Mouse (Mus musculus) brown adipose tissue, adult 24 weeks (tissue): ENCODE measurements around the gene Srp14. TPM values are rescaled to one million over a fixed set of nuclear protein-coding genes. Genes with fewer than 3 reads are reported as not detected.

Experiments
- H3K27ac ChIP-seq: fragments of 200-500 bp; replicated peaks from 2 replicates; pipeline ENCODE4 v1.5.1; 2012; ENCODE audit warnings: low read depth, mild to moderate bottlenecking, low read length
- H3K4me1 ChIP-seq: fragments of 200-500 bp; 2 replicates; pipeline ENCODE4 v1.6.1; 2012; ENCODE audit warnings: low read length, mixed read lengths; ENCODE audit not compliant: control insufficient read depth, insufficient read depth, insufficient read length
- H3K4me3 ChIP-seq: fragments of 200-500 bp; 2 replicates; pipeline ENCODE4 v1.5.1; 2012; ENCODE audit warnings: low read depth, mild to moderate bottlenecking, low read length, moderate library complexity; ENCODE audit not compliant: insufficient read depth
- polyA plus RNA-seq: library from polyadenylated mRNA; stranded (reverse); fragments of >200 nt; gene quantifications from 2 replicates; pipeline ENCODE4 v1.2.4, GENCODE M21; 2012; ENCODE audit not compliant: missing spikeins, insufficient read depth, insufficient read length

Gene Srp14
- polyA plus RNA-seq, 1 experiment: 250 TPM

GRCm38 (mm10) chr2:118465894-118466293 is 13.6 kb downstream of the Srp14 start:
- Histone ChIP-seq H3K4me1 (peaks cover 4% of the 10 kb centered on the region; the same call in 1 of the 2 replicates), H3K27ac (peak overlapping the region; percentile 73), H3K4me3 (no peak overlapping the region)

- peaks cover 4% of the 10 kb centered on the region; the same call in 1 of the 2 replicates for H3K4me1 ChIP-seq
- no peak overlapping the region for H3K4me3 ChIP-seq
- no peak overlapping the region for H3K27ac ChIP-seq
Observed at GRCm38 (mm10) chr2:118464450-118464849, 15.1 kb downstream of the Srp14 start.

- Histone ChIP-seq H3K4me1 (peaks cover 4% of the 10 kb centered on the region; the same call in 1 of the 2 replicates), H3K27ac (no peak overlapping the region), H3K4me3 (no peak overlapping the region)
Observed at GRCm38 (mm10) chr2:118463480-118463879, 16.0 kb downstream of the Srp14 start.

GRCm38 (mm10) chr2:118461480-118462165 is 17.9 kb downstream of the Srp14 start:
- peaks cover 4% of the 10 kb centered on the region; the same call in 1 of the 2 replicates for H3K4me1 ChIP-seq
- H3K4me3 ChIP-seq: no peak overlapping the region
- H3K27ac ChIP-seq: no peak overlapping the region

GRCm38 (mm10) chr2:118457463-118458261 is 21.8 kb downstream of the Srp14 start:
- H3K27ac ChIP-seq: no peak overlapping the region
- H3K4me3 ChIP-seq: no peak overlapping the region
- H3K4me1 ChIP-seq: no peaks in the 10 kb centered on the region

GRCm38 (mm10) chr2:118457029-118457428 is 22.5 kb downstream of the Srp14 start:
- Histone ChIP-seq H3K27ac (no peak overlapping the region), H3K4me1 (no peaks in the 10 kb centered on the region), H3K4me3 (no peak overlapping the region)

GRCm38 (mm10) chr2:118451056-118451455 is 28.5 kb downstream of the Srp14 start:
- Histone ChIP-seq H3K4me1 (no peaks in the 10 kb centered on the region), H3K4me3 (no peak overlapping the region), H3K27ac (no peak overlapping the region)

GRCm38 (mm10) chr2:118448181-118448580 is 31.3 kb downstream of the Srp14 start:
- Histone ChIP-seq H3K27ac (no peak overlapping the region), H3K4me3 (no peak overlapping the region), H3K4me1 (no peaks in the 10 kb centered on the region)

- Histone ChIP-seq H3K4me1 (no peaks in the 10 kb centered on the region), H3K27ac (no peak overlapping the region), H3K4me3 (no peak overlapping the region)
Observed at GRCm38 (mm10) chr2:118445696-118446674, 33.5 kb downstream of the Srp14 start.

GRCm38 (mm10) chr2:118442723-118443122 is 36.8 kb downstream of the Srp14 start:
- H3K27ac ChIP-seq: no peak overlapping the region
- no peaks in the 10 kb centered on the region for H3K4me1 ChIP-seq
- H3K4me3 ChIP-seq: no peak overlapping the region

GRCm38 (mm10) chr2:118442172-118442571 is 37.3 kb downstream of the Srp14 start:
- Histone ChIP-seq H3K27ac (no peak overlapping the region), H3K4me3 (no peak overlapping the region), H3K4me1 (no peaks in the 10 kb centered on the region)

- Histone ChIP-seq H3K4me1 (no peaks in the 10 kb centered on the region), H3K4me3 (no peak overlapping the region), H3K27ac (no peak overlapping the region)
Observed at GRCm38 (mm10) chr2:118431589-118431988, 47.9 kb downstream of the Srp14 start.

GRCm38 (mm10) chr2:118430630-118431029 is 48.9 kb downstream of the Srp14 start:
- no peak overlapping the region for H3K4me3 ChIP-seq
- H3K27ac ChIP-seq: no peak overlapping the region
- no peaks in the 10 kb centered on the region for H3K4me1 ChIP-seq

GRCm38 (mm10) chr2:118429297-118429696 is 50.2 kb downstream of the Srp14 start:
- Histone ChIP-seq H3K4me3 (no peak overlapping the region), H3K4me1 (no peaks in the 10 kb centered on the region), H3K27ac (no peak overlapping the region)

- no peak overlapping the region for H3K27ac ChIP-seq
- no peaks in the 10 kb centered on the region for H3K4me1 ChIP-seq
- H3K4me3 ChIP-seq: no peak overlapping the region
Observed at GRCm38 (mm10) chr2:118428296-118428695, 51.2 kb downstream of the Srp14 start.
